Mouse (Mus musculus) myocyte (in vitro differentiated cells): ENCODE results near the gene Pex26. TPM values are rescaled to one million over a fixed set of nuclear protein-coding genes. Genes with fewer than 3 reads are reported as not detected.

Experiments used
- H3K27me3 ChIP-seq: one replicate; pipeline ENCODE4 v1.6.1; 2011; ENCODE audit not compliant: control insufficient read depth, insufficient read depth, insufficient read length
- H3K36me3 ChIP-seq: one replicate; pipeline ENCODE4 v1.6.1; 2011; ENCODE audit not compliant: control insufficient read depth, insufficient read depth
- H3K4me2 ChIP-seq: one replicate; pipeline ENCODE4 v1.6.1; 2011; ENCODE audit warnings: low read depth, control low read depth
- H3K4me3 ChIP-seq: one replicate; pipeline ENCODE4 v1.5.1; 2011; ENCODE audit warnings: mild to moderate bottlenecking, control low read depth, moderate library complexity
- H3K79me2 ChIP-seq: one replicate; pipeline ENCODE4 v1.6.1; 2011; ENCODE audit not compliant: control insufficient read depth, insufficient read depth
- H3ac ChIP-seq: one replicate; pipeline ENCODE4 v1.6.1; 2011; ENCODE audit not compliant: control insufficient read depth, insufficient read length
- CEBPB ChIP-seq: IDR thresholded peaks from 2 replicates; pipeline ENCODE4 v1.6.1; 2011; ENCODE audit warnings: mild to moderate bottlenecking, moderate library complexity; ENCODE audit not compliant: poor library complexity, insufficient read depth, severe bottlenecking
- E2F4 ChIP-seq: IDR thresholded peaks from one replicate; pipeline ENCODE4 v1.6.1; 2011; ENCODE audit warnings: mild to moderate bottlenecking, control low read depth, moderate library complexity; ENCODE audit not compliant: insufficient read depth
- MAX ChIP-seq: IDR thresholded peaks from one replicate; pipeline ENCODE4 v1.6.1; 2011; ENCODE audit warnings: low read depth, mild to moderate bottlenecking, control low read depth
- MYOD1 ChIP-seq, 3 experiments: IDR thresholded peaks; one replicate each; pipeline ENCODE4 v1.6.1; 2011; ENCODE audit warnings: control low read depth in 2 of 3, low read depth in 2 of 3, mild to moderate bottlenecking in 2 of 3, moderate library complexity in 1 of 3; ENCODE audit not compliant: insufficient read length in 2 of 3, control insufficient read depth in 1 of 3
- MYOG ChIP-seq, 3 experiments: IDR thresholded peaks; one replicate each; pipeline ENCODE4 v1.6.1; 2011; ENCODE audit warnings: control low read depth in 2 of 3, low read depth in 2 of 3, mild to moderate bottlenecking in 2 of 3; ENCODE audit not compliant: insufficient read length in 2 of 3, control insufficient read depth in 1 of 3, insufficient read depth in 1 of 3
- POLR2A ChIP-seq: IDR thresholded peaks from one replicate; pipeline ENCODE4 v1.6.1; 2011; ENCODE audit warnings: low read depth, mild to moderate bottlenecking, control low read depth, moderate library complexity; ENCODE audit not compliant: insufficient read length
- POLR2AphosphoS2 ChIP-seq: IDR thresholded peaks from one replicate; pipeline ENCODE4 v1.6.1; 2011; ENCODE audit warnings: low read depth, control low read depth; ENCODE audit not compliant: insufficient read length
- REST ChIP-seq: IDR thresholded peaks from one replicate; pipeline ENCODE4 v1.6.1; 2011; ENCODE audit warnings: mild to moderate bottlenecking, control low read depth, moderate library complexity; ENCODE audit not compliant: insufficient read depth, insufficient read length
- SRF ChIP-seq: IDR thresholded peaks from one replicate; pipeline ENCODE4 v1.6.1; 2011; ENCODE audit warnings: low read depth; ENCODE audit not compliant: control insufficient read depth, insufficient read length
- TCF12 ChIP-seq: IDR thresholded peaks from one replicate; pipeline ENCODE4 v1.6.1; 2011; ENCODE audit warnings: mild to moderate bottlenecking, control low read depth; ENCODE audit not compliant: poor library complexity, insufficient read depth, severe bottlenecking
- TCF3 ChIP-seq: IDR thresholded peaks from one replicate; pipeline ENCODE4 v1.6.1; 2011; ENCODE audit warnings: low read depth, control low read depth; ENCODE audit not compliant: insufficient read length
- USF1 ChIP-seq: IDR thresholded peaks from one replicate; pipeline ENCODE4 v1.6.1; 2011; ENCODE audit warnings: low read depth, mild to moderate bottlenecking, control low read depth, moderate library complexity
- polyA plus RNA-seq: library from polyadenylated mRNA; unstranded; fragments of >200 nt; fragmentation: generic; extraction: Trizol; gene quantifications from one replicate; pipeline ENCODE4 v1.2.1, GENCODE M21; 2012; ENCODE audit warnings: missing spikeins

Gene Pex26
- polyA plus RNA-seq, 1 experiment: 2.0 TPM

DNA sequence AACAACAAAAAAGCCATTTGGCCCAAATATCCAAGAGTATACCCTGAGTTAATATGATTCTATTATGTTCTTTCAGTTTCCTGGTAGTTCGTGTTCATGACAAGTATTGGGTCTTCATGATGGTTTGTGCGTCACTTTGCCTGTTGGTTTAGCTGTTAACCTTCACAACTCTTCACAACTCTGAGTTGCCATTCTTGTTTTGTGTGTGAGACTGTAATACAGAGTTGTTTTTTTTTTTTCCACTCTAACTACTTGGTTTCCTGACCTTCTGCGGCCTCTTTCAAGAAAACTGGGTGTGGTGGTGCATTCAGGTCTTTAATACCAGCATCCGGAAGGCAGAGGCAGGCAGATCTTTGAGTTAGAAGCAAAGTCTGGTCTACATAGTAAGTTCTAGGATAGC lies 54.7 kb downstream of the Pex26 start:
- no peaks in the 10 kb centered on the region for H3K36me3 ChIP-seq
- no peak overlapping the region for H3ac ChIP-seq
- H3K4me3 ChIP-seq: no peak overlapping the region
- peaks cover 22% of the 10 kb centered on the region for H3K27me3 ChIP-seq
- H3K4me2 ChIP-seq: no peak overlapping the region
- TF ChIP-seq POLR2AphosphoS2 (no peak), TCF3 (no peak), POLR2A (no peak), TCF12 (no peak), MYOG (IDR thresholded peaks at IDR 0.05; ENCODE audit: control insufficient read depth in 1 of 3, insufficient read depth in 1 of 3, insufficient read length in 2 of 3, low read depth in 2 of 3) (no peak), MYOD1 (IDR thresholded peaks at IDR 0.05; ENCODE audit: control insufficient read depth in 1 of 3, insufficient read length in 2 of 3, low read depth in 2 of 3) (no peak), E2F4 (no peak), SRF (no peak), USF1 (no peak), CEBPB (no peak), MAX (no peak), REST (no peak)
- no peaks in the 10 kb centered on the region for H3K79me2 ChIP-seq

- peaks cover 30% of the 10 kb centered on the region for H3K27me3 ChIP-seq
- TF ChIP-seq MYOG (IDR thresholded peaks at IDR 0.05; ENCODE audit: control insufficient read depth in 1 of 3, insufficient read depth in 1 of 3, insufficient read length in 2 of 3, low read depth in 2 of 3) (no peak), SRF (no peak), CEBPB (no peak), TCF12 (no peak), E2F4 (no peak), POLR2AphosphoS2 (no peak), POLR2A (no peak), MAX (no peak), REST (no peak), USF1 (no peak), MYOD1 (IDR thresholded peaks at IDR 0.05; ENCODE audit: control insufficient read depth in 1 of 3, insufficient read length in 2 of 3, low read depth in 2 of 3) (no peak), TCF3 (no peak)
- H3K4me2 ChIP-seq: no peak overlapping the region
- no peak overlapping the region for H3ac ChIP-seq
- no peaks in the 10 kb centered on the region for H3K36me3 ChIP-seq
- H3K4me3 ChIP-seq: no peak overlapping the region
- no peaks in the 10 kb centered on the region for H3K79me2 ChIP-seq
Measured at GRCm38 (mm10) chr6:121241780-121242179, 58.3 kb downstream of the Pex26 start.

- Histone ChIP-seq H3K4me3 (no peak overlapping the region), H3ac (no peak overlapping the region), H3K79me2 (no peaks in the 10 kb centered on the region), H3K27me3 (peaks cover 36% of the 10 kb centered on the region), H3K4me2 (no peak overlapping the region), H3K36me3 (no peaks in the 10 kb centered on the region)
- TF ChIP-seq TCF3 (no peak), MYOG (IDR thresholded peaks at IDR 0.05; ENCODE audit: control insufficient read depth in 1 of 3, insufficient read depth in 1 of 3, insufficient read length in 2 of 3, low read depth in 2 of 3) (no peak), E2F4 (no peak), SRF (no peak), POLR2AphosphoS2 (no peak), REST (no peak)
Measured at GRCm38 (mm10) chr6:121243161-121243560, 59.7 kb downstream of the Pex26 start.

GRCm38 (mm10) chr6:121245127-121246036 lies 61.9 kb downstream of the Pex26 start, which contains the start of gene Usp18:
Usp18 (plus strand) TSS chr6:121245906.
- Histone ChIP-seq H3K4me3 (peak within 1 kb of the TSS; percentile 33), H3ac (no peak within 1 kb of the TSS), H3K4me2 (peak within 1 kb of the TSS; percentile 94), H3K27me3 (peaks cover 23% of the 10 kb centered on the region), H3K79me2 (no peaks in the 10 kb centered on the region), H3K36me3 (no peaks in the 10 kb centered on the region)
- no peak for TF ChIP-seq USF1
- peak; percentile 51 for TF ChIP-seq POLR2A

GRCm38 (mm10) chr6:121246037-121246361 lies 62.5 kb downstream of the Pex26 start:
- Histone ChIP-seq H3K27me3 (peaks cover 22% of the 10 kb centered on the region), H3K4me3 (peak overlapping the region; percentile 33), H3K36me3 (no peaks in the 10 kb centered on the region), H3K4me2 (peak overlapping the region; percentile 94), H3K79me2 (no peaks in the 10 kb centered on the region), H3ac (no peak overlapping the region)
- TF ChIP-seq MYOG (IDR thresholded peaks at IDR 0.05; ENCODE audit: control insufficient read depth in 1 of 3, insufficient read depth in 1 of 3, insufficient read length in 2 of 3, low read depth in 2 of 3) (no peak), SRF (no peak), POLR2AphosphoS2 (no peak), E2F4 (no peak), REST (no peak)

Other genes with a start within 250 kb of the Pex26 start
- 17.7 TPM for gene Mical3, start 52.7 kb upstream of the Pex26 start, polyA plus RNA-seq
- gene Tuba8, start 27.0 kb downstream of the Pex26 start, polyA plus RNA-seq: not detected
- gene Usp18, start 62.2 kb downstream of the Pex26 start, polyA plus RNA-seq: 0.07 TPM
- gene Slc6a13, start 116.6 kb downstream of the Pex26 start, polyA plus RNA-seq: 0.01 TPM
- gene Slc6a12, start 159.4 kb downstream of the Pex26 start, polyA plus RNA-seq: not detected